Comparison of ENCODE assay signal across 11 mouse cellular contexts in genomic region chr11:65271000-65271399, GRCm38 (mm10). TPM values are rescaled to one million over a fixed set of nuclear protein-coding genes. Genes with fewer than 3 reads are reported as not detected.
DNase-seq lines count a peak whose midpoint lies in the region; ATAC-seq and TF ChIP-seq lines count a peak whose summit lies in the region.
"Had no signal": no experiment of that assay in that cellular context is flagged by ENCODE, and none has a peak within 500 bp of the region (broad histone marks: within the 10 kb centered on the region; RNA-seq: fewer than 3 reads in every experiment).

No protein-coding gene starts in this region.

- no peak overlapping the region for H3K27ac ChIP-seq in hindbrain, postnatal 0 days
- no peak overlapping the region for H3K27ac ChIP-seq in hindbrain, embryonic 16.5 days (ENCODE audit: low read depth, low read length)
- H3K27ac ChIP-seq in embryonic facial prominence, embryonic 11.5 days (replicated peaks; ENCODE audit: low read depth, low read length), result no peak overlapping the region
- H3K27ac ChIP-seq in intestine, embryonic 15.5 days, result no peak overlapping the region
- no peak overlapping the region for H3K27ac ChIP-seq in cerebellum, adult 2 months (ENCODE audit: insufficient read depth, low read length)
- H3K27ac ChIP-seq: layer of hippocampus, adult 2 months had no signal

- TF ChIP-seq CTCF in hindbrain, postnatal 0 days (IDR thresholded peaks at IDR 0.05; ENCODE audit: low read depth), result peak; percentile 5; the same call in 1 of the 2 replicates
- TF ChIP-seq CTCF in cerebellum, adult 2 months (IDR thresholded peaks at IDR 0.05; ENCODE audit: borderline replicate concordance, insufficient read depth, low read depth, low read length), result no peak

- peaks cover 12% of the 10 kb centered on the region for H3K4me1 ChIP-seq in hindbrain, postnatal 0 days (ENCODE audit: insufficient read depth, low read length)
- peaks cover 12% of the 10 kb centered on the region for H3K4me1 ChIP-seq in hindbrain, embryonic 16.5 days (ENCODE audit: control insufficient read depth, insufficient read depth, low read depth, low read length)
- peaks cover 2% of the 10 kb centered on the region; the same call in 1 of the 2 replicates for H3K4me1 ChIP-seq in embryonic facial prominence, embryonic 11.5 days (ENCODE audit: control insufficient read depth, insufficient read depth, low read length)
- 0 out of 2 replicates have a peak, but pooled peaks cover 9% of the 10 kb centered on the region for H3K4me1 ChIP-seq in intestine, embryonic 15.5 days (replicated peaks)
- no peaks in the 10 kb centered on the region for H3K4me1 ChIP-seq in cerebellum, adult 2 months (ENCODE audit: control insufficient read depth, insufficient read depth, low read length)

- no peak overlapping the region for H3K9ac ChIP-seq in hindbrain, postnatal 0 days (replicated peaks; ENCODE audit: low read length)
- no peak overlapping the region for H3K9ac ChIP-seq in hindbrain, embryonic 16.5 days (ENCODE audit: low read depth, low read length)
- no peak overlapping the region for H3K9ac ChIP-seq in embryonic facial prominence, embryonic 11.5 days (replicated peaks; ENCODE audit: low read length)
- no peak overlapping the region for H3K9ac ChIP-seq in intestine, embryonic 15.5 days

- no peaks in the 10 kb centered on the region for H3K36me3 ChIP-seq in hindbrain, postnatal 0 days (ENCODE audit: insufficient read depth, low read length)
- no peaks in the 10 kb centered on the region for H3K36me3 ChIP-seq in hindbrain, embryonic 16.5 days (ENCODE audit: control insufficient read depth, insufficient read depth, low read length)
- H3K36me3 ChIP-seq in embryonic facial prominence, embryonic 11.5 days (replicated peaks; ENCODE audit: control insufficient read depth, insufficient read depth, low read depth, low read length), result no peaks in the 10 kb centered on the region
- no peaks in the 10 kb centered on the region for H3K36me3 ChIP-seq in intestine, embryonic 15.5 days

- no peak overlapping the region for H3K4me2 ChIP-seq in hindbrain, postnatal 0 days (ENCODE audit: low read depth, low read length)
- H3K4me2 ChIP-seq in hindbrain, embryonic 16.5 days (ENCODE audit: low read length), result no peak overlapping the region
- no peak overlapping the region; the same call in 1 of the 2 replicates for H3K4me2 ChIP-seq in embryonic facial prominence, embryonic 11.5 days (ENCODE audit: low read depth, low read length)
- peak overlapping the region; percentile 71 for H3K4me2 ChIP-seq in intestine, embryonic 15.5 days (replicated peaks)

- DNase-seq in hindbrain, postnatal 0 days (ENCODE audit: low spot score), result no peak
- peak; percentile 17 for DNase-seq in ES-CJ7 (ENCODE audit: low read depth, low spot score)
- DNase-seq in embryonic facial prominence, embryonic 11.5 days (ENCODE audit: low spot score), result peak; percentile 13
- DNase-seq in cerebellum, adult 2 months, result no peak
- DNase-seq in yolk sac, embryonic 10.5 days (ENCODE audit: low spot score), result no peak
- no peak for DNase-seq in ovary, adult 18-20 months (ENCODE audit: low spot score)
- DNase-seq: gastrocnemius, postnatal 14 days; thymus, postnatal 4 days had no signal

- no peak for ATAC-seq in hindbrain, postnatal 0 days
- no peak for ATAC-seq in hindbrain, embryonic 16.5 days
- ATAC-seq in embryonic facial prominence, embryonic 11.5 days (replicated peaks; ENCODE audit: insufficient number of reproducible peaks, low FRiP score, low TSS enrichment, low read depth), result no peak
- no peak for ATAC-seq in intestine, embryonic 15.5 days

- no peak overlapping the region for H3K4me3 ChIP-seq in hindbrain, postnatal 0 days (ENCODE audit: low read length)
- H3K4me3 ChIP-seq in hindbrain, embryonic 16.5 days (ENCODE audit: low read length), result no peak overlapping the region
- H3K4me3 ChIP-seq in embryonic facial prominence, embryonic 11.5 days (ENCODE audit: low read depth, low read length), result no peak overlapping the region
- no peak overlapping the region; the same call in 1 of the 2 replicates for H3K4me3 ChIP-seq in intestine, embryonic 15.5 days (replicated peaks)
- no peak overlapping the region for H3K4me3 ChIP-seq in cerebellum, adult 2 months (replicated peaks; ENCODE audit: insufficient read depth, low read depth, low read length)

- WGBS in hindbrain, postnatal 0 days, result 16% methylated on average over 4 of the region's 4 CpGs
- WGBS in hindbrain, embryonic 16.5 days, result 17% methylated on average over 4 of the region's 4 CpGs
- 18% methylated on average over 4 of the region's 4 CpGs for WGBS in embryonic facial prominence, embryonic 11.5 days
- 21% methylated on average over 4 of the region's 4 CpGs for WGBS in intestine, embryonic 15.5 days
- 43% methylated on average over 4 of the region's 4 CpGs for WGBS in cerebellum, adult 2 months

- TF ChIP-seq POLR2A in cerebellum, adult 2 months (IDR thresholded peaks at IDR 0.05; ENCODE audit: borderline replicate concordance, insufficient read depth, low read length), result no peak

- H3K27me3 ChIP-seq in hindbrain, postnatal 0 days (ENCODE audit: insufficient read depth, low read length), result no peaks in the 10 kb centered on the region
- H3K27me3 ChIP-seq in hindbrain, embryonic 16.5 days (replicated peaks; ENCODE audit: control insufficient read depth, insufficient read depth, low read length), result peaks cover 11% of the 10 kb centered on the region
- H3K27me3 ChIP-seq in embryonic facial prominence, embryonic 11.5 days (ENCODE audit: control insufficient read depth, insufficient read depth, low read length), result peaks cover 4% of the 10 kb centered on the region; the same call in 1 of the 2 replicates
- H3K27me3 ChIP-seq in intestine, embryonic 15.5 days (replicated peaks), result no peaks in the 10 kb centered on the region
- H3K27me3 ChIP-seq in cerebellum, adult 2 months (ENCODE audit: control insufficient read depth, insufficient read depth, low read length), result no peaks in the 10 kb centered on the region

- H3K9me3 ChIP-seq in hindbrain, postnatal 0 days (ENCODE audit: low read length), result no peaks in the 10 kb centered on the region
- H3K9me3 ChIP-seq in hindbrain, embryonic 16.5 days (ENCODE audit: control insufficient read depth, low read length), result no peaks in the 10 kb centered on the region
- H3K9me3 ChIP-seq in embryonic facial prominence, embryonic 11.5 days (replicated peaks; ENCODE audit: control insufficient read depth, low read length), result no peaks in the 10 kb centered on the region
- no peaks in the 10 kb centered on the region for H3K9me3 ChIP-seq in intestine, embryonic 15.5 days

RNA-seq across cellular contexts. Expression of gene Myocd, which starts 1.2 kb away (rescaled TPM):
- total RNA-seq in hindbrain, postnatal 0 days (2014; rRNA removed), result 0.94 and 1.3 TPM in 2 replicates
- polyA plus RNA-seq in hindbrain, postnatal 0 days (2015; fragmentation: Nextera tagmentation; extraction: Ambion mirVana), result 0.53 and 1.3 TPM in 2 replicates
- polyA plus RNA-seq in hindbrain, embryonic 16.5 days (2015; fragmentation: Nextera tagmentation; extraction: Ambion mirVana), result 0.52 and 0.94 TPM in 2 replicates
- polyA plus RNA-seq in embryonic facial prominence, embryonic 11.5 days (2014; fragmentation: Nextera tagmentation; extraction: Ambion mirVana), result 2.1 and 2.8 TPM in 2 replicates
- 28.9 and 31.5 TPM in 2 replicates for polyA plus RNA-seq in intestine, embryonic 15.5 days (2015; fragmentation: Nextera tagmentation; extraction: Ambion mirVana)
- 0.13 and 0.19 TPM in 2 replicates for polyA plus RNA-seq in cerebellum, adult 2 months (2012; rRNA removed)

Comparison
In these comparisons a context has a peak if more than half of its experiments do, and no peak if none do; other contexts are left out.
1. DNase-seq: peak in ES-CJ7 (single experiment) and embryonic facial prominence, embryonic 11.5 days (single experiment); none in hindbrain, postnatal 0 days (single experiment), cerebellum, adult 2 months (0 of 2), yolk sac, embryonic 10.5 days (single experiment) and ovary, adult 18-20 months (single experiment).